Mouse (Mus musculus) T-helper 17 cell (primary cell): ENCODE measurements at regions not wholly inside any gene's neighbourhood (a gene's known extent, or its start where the extent isn't known, plus 50 kb on each side); places are given as distances from the start of the nearest gene placed in this dataset.

ENCODE experiments used
- in situ Hi-C, 2 experiments: fragments of 300-600 bp; cut with MboI, MseI; formaldehyde crosslinking; loops; 1 replicate in 1 of 2; 2 replicates in 1 of 2; pipeline ENCODE4 v1.15.1; 2025; ENCODE audit warnings: high pct_unique_total_duplicates in 2 of 2

DNA sequence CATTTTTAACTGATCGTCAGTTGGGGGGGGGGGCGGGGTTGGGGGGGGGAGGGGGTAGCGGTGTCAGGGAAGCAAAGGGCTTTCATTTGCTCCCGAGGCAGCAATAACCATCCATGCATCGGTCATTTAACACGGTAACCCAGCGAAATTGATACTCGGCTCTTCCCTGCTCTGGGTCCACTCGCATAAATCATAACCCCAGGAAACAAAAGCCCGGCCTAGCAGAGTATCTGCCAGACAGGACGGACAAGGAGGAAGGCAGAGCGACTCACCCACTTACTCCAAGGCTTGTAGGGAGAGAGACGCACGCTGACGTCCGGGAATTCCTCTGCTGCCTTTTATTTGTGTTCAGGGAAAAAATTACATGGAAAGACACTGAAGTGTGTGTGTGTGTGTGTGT, 319.5 kb downstream of the Gm45692 start:
- in situ Hi-C loops, result loop anchor here in 1 of 2 experiments (25.0 kb wide), 1 partner anchor 548 kb away; the partner anchor contains the start of gene Zfp703

DNA sequence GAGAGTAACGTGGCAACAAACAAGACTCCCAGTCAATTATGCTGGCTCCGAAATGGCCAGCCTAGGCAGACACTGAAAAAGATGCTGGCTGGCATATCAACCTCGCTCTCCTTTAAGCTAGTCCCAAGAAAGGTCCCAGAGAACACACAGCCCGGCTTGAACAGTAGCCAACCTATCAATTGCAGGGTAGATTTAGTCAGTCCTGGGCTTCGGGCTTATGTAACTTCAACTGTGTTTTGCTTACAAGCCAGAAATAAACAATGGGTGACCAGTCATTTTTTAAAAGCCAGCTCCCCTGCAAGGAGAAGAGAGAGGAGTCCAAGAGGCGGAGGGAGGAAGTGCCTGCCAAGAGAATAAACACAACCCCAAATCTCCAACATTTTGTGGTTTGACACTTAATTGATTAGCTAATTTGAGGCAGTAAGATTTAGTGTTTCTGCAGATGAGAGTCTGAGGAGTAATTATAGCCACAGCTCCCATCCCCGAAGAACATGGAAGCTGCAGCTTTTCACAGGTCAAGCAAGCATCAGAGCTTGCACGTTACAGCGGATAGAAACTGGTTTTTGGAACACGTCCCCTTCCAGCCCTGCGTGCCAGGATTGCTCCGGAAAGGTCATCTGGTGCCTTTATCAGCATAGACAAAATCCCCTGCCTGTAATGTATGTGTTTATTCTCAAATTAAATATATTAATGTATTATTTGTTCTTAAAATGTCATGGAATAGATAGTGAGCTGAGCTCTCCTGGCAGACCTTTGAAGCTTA, 322.1 kb downstream of the Gm45692 start:
- in situ Hi-C loops, result loop anchor here in 1 of 2 experiments (25.0 kb wide), 1 partner anchor 546 kb away; the partner anchor contains the start of gene Zfp703

DNA sequence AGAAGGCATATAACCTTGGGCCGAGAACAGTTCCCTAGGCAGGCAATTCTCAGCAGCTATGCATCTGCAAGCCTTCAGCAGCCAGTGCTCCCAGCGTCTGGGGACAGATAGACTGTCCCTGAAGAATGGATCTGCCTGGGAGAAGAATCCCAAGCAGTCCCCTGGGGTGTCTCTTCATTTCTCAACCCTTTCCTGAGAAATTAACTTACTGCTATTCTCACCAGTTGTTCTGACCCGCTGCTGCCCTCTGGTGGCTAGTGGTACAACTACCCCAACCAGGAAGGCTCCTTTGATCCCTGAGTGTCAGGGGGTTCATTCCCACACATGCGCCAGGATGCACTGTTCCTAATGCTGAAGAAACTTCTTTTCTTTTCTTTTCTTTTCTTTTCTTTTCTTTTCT, 323.7 kb downstream of the Gm45692 start:
- in situ Hi-C loops, result loop anchor here in 1 of 2 experiments (25.0 kb wide), 1 partner anchor 544 kb away; the partner anchor contains the start of gene Zfp703

GRCm38 (mm10) chr8:26443735-26444134, 324.4 kb downstream of the Gm45692 start:
- in situ Hi-C loops, result loop anchor here in 1 of 2 experiments (25.0 kb wide), 1 partner anchor 544 kb away; the partner anchor contains the start of gene Zfp703

GRCm38 (mm10) chr8:26445991-26446390, 326.7 kb downstream of the Gm45692 start:
- in situ Hi-C loops, result loop anchor here (5.0 to 25.0 kb wide), 2 partner anchors 536 to 541 kb away; partner anchors contain the start of gene Zfp703 (in 1 of the 2)

DNA sequence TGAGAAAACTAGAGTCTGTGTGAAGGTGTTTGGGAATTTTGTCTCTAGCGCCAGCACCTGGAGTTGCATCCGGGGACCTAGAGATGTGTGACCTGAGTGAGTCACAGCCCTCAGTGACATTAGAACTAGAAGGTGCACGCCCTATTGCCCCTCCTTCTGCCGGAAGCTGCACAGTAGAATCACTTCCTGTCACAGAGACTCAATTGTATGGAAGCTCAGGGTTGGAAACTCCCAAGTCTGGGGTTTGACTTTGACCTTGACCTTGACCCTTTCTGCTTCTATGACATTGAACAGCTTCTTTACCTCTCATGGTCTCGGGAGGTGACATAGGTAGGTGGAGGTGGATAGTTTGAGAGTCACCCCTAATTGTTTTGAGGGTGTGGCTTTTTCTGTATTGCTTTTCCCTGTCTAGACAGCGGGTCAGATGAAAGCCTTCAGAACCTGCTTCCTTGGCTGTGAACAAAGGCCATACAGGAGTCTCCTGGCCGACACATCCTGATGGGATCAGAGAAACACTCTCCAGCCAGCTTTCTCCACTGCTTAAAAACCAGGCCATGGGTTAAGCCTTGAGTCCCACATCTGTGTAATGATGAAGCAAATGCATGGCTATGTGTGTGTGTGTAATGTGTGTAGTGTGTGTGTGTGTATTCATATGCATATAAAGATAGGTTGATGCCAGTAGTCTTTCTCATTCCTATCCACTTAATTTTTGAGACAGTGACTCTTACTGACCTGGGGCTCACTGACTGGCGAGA, 328.7 kb downstream of the Gm45692 start:
- in situ Hi-C loops, result loop anchor here (5.0 to 25.0 kb wide), 2 partner anchors 534 to 539 kb away; partner anchors contain the start of gene Zfp703 (in 1 of the 2)

DNA sequence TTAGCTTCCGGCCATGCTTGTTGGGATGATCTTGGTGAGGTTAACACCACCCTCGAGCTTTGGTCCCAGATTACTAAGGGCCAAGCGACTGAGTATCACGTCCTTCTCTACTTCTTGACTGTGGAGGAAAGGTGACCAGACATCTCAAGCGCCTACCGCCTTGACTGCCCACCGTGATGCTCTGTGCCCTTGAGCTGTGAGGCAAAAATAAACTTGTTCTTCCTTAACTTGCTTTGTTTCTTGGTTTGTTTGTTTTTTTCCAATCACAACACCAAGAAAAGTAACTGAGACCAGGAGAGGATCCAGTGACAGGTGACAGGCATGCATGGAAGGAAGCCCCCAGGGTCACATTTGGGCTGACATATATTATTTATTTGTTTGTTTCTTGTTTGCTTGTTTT, 330.0 kb downstream of the Gm45692 start:
- in situ Hi-C loops, result loop anchor here (5.0 to 25.0 kb wide), 2 partner anchors 533 to 538 kb away; partner anchors contain the start of gene Zfp703 (in 1 of the 2)

DNA sequence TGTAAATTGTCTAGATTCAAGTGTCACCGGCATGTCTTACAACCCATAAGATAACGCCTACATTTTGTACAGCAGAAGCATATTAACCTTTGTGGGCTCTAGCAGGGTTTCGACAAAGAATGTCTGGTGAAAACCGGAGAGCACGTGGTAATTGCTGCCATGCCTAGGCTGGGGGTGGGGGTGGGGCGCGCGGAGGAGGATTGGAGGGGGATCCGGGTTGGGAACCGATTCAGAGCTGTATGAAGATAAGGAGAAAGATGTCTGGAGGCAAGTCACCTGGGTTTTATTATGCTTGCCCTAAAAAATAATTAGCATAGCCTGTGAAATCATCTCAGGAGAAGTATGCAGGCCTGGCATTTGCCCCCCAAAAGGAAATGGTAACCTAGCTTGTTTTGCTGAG, 331.2 kb downstream of the Gm45692 start:
- in situ Hi-C loops, result no loop called here

- in situ Hi-C loops, result no loop called here
Measured at GRCm38 (mm10) chr8:26452976-26453573, 333.7 kb downstream of the Gm45692 start.

- in situ Hi-C loops, result no loop called here
Measured at GRCm38 (mm10) chr8:26465346-26465745, 346.0 kb downstream of the Gm45692 start.

GRCm38 (mm10) chr8:26468441-26468840, 349.1 kb downstream of the Gm45692 start:
- in situ Hi-C loops, result no loop called here

DNA sequence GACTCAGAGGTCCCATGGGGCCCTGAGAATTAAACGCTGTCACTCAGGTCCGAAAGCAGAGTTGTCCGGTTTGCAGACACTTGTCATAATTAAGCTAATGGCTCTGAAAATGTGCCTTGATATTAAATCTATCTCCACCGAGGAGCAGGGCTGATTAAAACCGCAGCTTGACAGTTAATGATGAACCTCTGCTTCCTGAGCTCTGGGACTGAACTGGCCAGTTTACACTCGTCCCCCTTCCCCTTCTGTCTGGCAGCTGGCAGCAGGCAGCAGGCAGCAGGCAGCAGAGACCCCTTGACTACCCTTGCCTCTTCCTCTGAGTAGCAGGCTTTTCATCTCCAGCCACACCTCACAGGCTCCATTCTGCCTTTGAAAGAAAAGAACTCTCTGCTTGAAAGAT, 350.4 kb downstream of the Gm45692 start:
- in situ Hi-C loops, result no loop called here

GRCm38 (mm10) chr8:26471811-26472550, 352.6 kb downstream of the Gm45692 start:
- in situ Hi-C loops, result no loop called here

DNA sequence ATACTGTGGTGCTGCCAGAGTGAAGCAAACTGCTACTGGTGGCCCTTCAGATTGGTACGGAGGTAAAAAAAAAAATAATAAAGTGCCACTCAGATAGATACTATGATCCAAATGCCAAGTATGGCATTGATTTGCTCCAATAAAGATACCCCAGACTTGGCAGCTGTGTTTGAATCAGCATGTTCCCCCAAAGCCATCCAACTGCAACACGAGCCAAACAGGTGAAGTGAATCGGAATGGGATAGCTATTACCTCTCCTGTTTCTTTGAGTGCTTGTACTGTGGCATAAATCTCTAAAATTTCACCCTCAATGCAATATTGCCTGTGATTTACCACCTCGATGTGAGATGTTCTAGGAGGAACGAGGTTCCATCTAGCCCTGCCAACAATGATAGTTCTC, 365.4 kb downstream of the Gm45692 start:
- in situ Hi-C loops, result no loop called here

- in situ Hi-C loops, result no loop called here
Measured at GRCm38 (mm10) chr8:26487866-26488265, 368.5 kb downstream of the Gm45692 start.

DNA sequence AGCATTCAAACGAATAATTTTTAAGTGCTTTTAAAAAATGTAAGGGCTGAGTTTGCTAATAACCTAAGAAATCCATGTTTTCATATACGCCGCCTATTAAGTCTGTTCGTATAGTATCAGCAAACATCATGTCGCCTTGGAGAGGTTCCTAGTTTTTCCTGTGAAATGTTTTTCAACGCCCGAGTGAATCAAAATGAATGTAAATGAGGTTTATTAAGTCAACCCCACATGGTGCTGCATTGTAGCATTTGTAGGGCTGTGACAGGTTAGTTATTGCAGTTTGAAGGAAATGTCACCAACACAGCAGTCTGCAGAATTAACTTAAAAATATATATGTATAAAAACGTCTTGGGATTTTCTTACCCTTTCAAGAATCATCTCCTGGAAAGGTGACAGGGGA, 369.3 kb downstream of the Gm45692 start:
- in situ Hi-C loops, result no loop called here

- in situ Hi-C loops, result no loop called here
Measured at GRCm38 (mm10) chr8:26501196-26501813, 382.0 kb downstream of the Gm45692 start.

DNA sequence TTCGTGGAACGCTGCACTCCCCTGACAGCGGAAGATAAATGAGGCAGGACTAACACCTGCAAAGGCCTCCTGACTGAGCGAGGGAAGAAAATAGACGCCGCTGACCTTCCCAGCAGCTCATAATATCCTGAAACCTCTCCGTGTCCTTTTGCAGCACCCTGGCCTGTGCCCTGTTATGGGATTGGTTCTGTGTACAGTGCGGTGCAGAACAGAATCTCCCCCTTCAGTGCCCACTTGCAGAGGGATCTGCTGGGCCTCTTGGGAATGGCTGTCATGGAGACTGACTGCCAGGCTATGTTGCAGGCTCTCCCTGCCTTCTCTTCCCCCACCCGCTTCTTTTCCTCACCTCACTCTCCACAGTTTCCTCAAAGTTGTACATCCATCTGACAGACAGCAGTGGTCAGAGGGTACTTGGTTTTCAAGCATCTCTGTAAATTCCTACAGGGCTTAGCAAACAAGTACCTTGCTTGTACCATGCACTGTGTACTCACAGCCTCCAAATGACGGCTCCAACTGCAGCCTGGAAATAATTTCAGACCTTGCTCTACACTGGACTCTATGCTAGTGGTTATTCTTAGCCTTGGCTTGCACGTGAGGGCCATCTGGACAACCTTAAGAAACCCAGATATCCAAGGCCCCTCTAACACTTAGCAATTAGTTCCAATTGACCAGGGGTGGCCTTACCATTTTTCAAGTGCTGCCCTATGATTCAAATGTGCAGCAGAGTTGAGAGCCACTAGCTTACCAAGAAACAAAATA, 382.7 kb downstream of the Gm45692 start:
- in situ Hi-C loops, result no loop called here

- in situ Hi-C loops, result no loop called here
Measured at GRCm38 (mm10) chr8:26502772-26503171, 383.4 kb downstream of the Gm45692 start.

GRCm38 (mm10) chr8:26503918-26504317, 384.6 kb downstream of the Gm45692 start:
- in situ Hi-C loops, result no loop called here
